Mouse (Mus musculus): ENCODE data around the gene Trim67. TPM values are rescaled to one million over a fixed set of nuclear protein-coding genes. Genes with fewer than 3 reads are reported as not detected.

Gene Trim67
- polyA plus RNA-seq, 1 experiment, result 0.09 TPM

DNA sequence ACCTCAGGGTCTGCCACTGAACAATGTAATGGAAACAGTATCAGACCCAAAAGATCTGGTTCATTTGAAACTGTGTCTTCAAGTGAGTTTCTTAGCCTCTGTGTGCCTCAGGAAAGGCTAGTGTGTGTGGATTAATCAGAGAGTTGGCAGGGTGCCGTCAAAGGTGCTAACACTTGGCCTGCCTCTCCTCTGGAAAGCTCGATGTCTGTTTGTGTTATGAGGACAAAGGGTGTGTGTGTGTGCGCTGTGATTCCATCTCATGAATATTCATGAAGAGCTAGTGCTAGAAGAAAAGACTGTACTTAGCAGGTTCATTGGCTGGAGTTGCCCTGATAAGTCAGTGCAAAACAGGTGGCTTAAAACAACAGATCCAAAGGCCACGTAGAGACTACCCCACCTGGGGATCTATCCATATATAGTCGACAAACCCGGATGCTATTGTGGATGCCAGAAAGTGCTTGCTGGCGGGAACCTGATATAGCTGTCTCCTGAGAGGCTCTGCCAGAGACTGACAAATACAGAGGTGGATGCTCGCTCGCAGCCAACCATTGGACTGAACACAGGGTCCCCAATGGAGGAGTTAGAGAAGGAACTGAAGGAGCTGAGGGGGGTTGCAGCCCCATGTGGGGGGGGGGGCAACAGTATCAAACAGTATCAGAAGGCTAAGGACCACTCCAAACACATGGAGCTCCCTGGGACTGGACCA is 17.9 kb downstream of the Trim67 start:
- Histone ChIP-seq H3K9me3 (peaks cover 12% of the 10 kb centered on the region), H3K4me1 (peaks cover 3% of the 10 kb centered on the region; the same call in 1 of the 2 replicates), H3K27me3 (replicated peaks) (peaks cover 46% of the 10 kb centered on the region), H3K36me3 (replicated peaks; ENCODE audit: low read length) (no peaks in the 10 kb centered on the region), H3K4me3 (replicated peaks) (no peak overlapping the region)
- no peak for TF ChIP-seq FLI1 (IDR thresholded peaks at IDR 0.05; ENCODE audit: low read length)
- TF ChIP-seq GATA1 (IDR thresholded peaks at IDR 0.05; ENCODE audit: borderline replicate concordance, low read length), result no peak

DNA sequence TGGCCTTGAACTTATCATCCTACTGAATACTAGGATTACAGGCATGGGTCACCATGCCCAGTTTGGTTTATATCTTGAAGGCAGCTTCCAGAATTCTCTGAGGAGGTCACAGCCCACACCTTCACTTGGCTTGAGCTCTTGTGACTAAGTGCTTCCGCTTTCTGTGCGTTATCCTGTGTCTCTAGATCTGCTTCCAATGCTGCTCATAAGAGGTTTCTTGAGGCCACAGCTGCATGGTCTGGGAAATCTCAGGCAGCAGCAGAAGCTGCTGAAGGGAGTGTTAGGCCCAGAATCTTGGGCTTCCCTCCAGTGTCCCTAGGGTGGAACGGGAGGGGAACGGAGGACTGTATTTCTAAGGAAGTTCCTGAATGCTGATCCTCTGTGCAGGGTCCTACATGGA is 20.4 kb downstream of the Trim67 start:
- no peak for TF ChIP-seq FLI1 (IDR thresholded peaks at IDR 0.05; ENCODE audit: low read length)
- TF ChIP-seq GATA1 (IDR thresholded peaks at IDR 0.05; ENCODE audit: borderline replicate concordance, low read length), result no peak
- H3K27me3 ChIP-seq (replicated peaks), result peaks cover 50% of the 10 kb centered on the region
- no peak overlapping the region for H3K4me3 ChIP-seq (replicated peaks)
- H3K9me3 ChIP-seq, result peaks cover 36% of the 10 kb centered on the region
- H3K36me3 ChIP-seq (replicated peaks; ENCODE audit: low read length), result no peaks in the 10 kb centered on the region
- H3K4me1 ChIP-seq, result peaks cover 3% of the 10 kb centered on the region; the same call in 1 of the 2 replicates

DNA sequence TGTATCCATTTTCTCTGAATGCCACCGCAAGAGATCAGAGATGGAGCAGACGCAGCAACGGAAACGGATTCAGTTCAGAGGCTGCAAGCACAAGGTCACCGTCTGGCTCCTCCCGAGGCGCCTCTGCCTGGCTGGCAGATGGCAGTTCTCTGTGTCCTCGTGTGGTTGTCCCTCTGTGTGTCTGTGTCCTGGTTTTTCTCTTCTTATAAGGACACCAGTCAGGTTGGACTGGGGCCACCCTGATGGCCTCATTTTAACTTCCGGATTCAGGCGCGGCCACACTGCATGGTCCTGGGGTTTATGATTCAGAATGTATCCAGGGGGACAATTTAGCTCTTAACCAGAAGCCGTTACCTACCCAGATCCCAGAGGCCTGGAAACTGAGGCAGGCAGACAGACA is 23.0 kb downstream of the Trim67 start:
- Histone ChIP-seq H3K4me3 (replicated peaks) (no peak overlapping the region), H3K9me3 (peaks cover 56% of the 10 kb centered on the region), H3K36me3 (replicated peaks; ENCODE audit: low read length) (no peaks in the 10 kb centered on the region), H3K27me3 (replicated peaks) (peaks cover 58% of the 10 kb centered on the region), H3K4me1 (no peaks in the 10 kb centered on the region; the same call in 1 of the 2 replicates)
- TF ChIP-seq GATA1 (IDR thresholded peaks at IDR 0.05; ENCODE audit: borderline replicate concordance, low read length) (no peak), FLI1 (IDR thresholded peaks at IDR 0.05; ENCODE audit: low read length) (no peak)

DNA sequence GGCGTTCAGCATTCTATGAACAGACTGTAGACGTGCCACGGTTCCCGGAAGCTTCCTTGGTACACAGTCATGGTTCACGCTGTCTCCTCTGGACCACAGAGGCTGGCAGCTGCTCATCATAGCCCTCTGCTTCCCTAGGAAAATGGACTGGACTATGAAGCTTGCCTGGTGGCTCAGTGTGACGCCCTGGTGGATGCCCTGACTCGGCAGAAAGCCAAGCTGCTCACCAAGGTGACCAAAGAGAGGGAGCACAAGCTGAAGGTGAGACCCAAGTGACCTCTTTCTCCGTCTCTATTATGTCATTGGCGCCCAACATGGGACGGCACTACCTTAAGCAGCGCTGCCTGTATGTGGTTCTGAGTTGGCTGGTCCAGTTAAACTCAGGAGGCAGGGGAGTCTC is 24.0 kb downstream of the Trim67 start:
- TF ChIP-seq GATA1 (IDR thresholded peaks at IDR 0.05; ENCODE audit: borderline replicate concordance, low read length) (no peak), FLI1 (IDR thresholded peaks at IDR 0.05; ENCODE audit: low read length) (no peak)
- no peaks in the 10 kb centered on the region; the same call in 1 of the 2 replicates for H3K4me1 ChIP-seq

DNA sequence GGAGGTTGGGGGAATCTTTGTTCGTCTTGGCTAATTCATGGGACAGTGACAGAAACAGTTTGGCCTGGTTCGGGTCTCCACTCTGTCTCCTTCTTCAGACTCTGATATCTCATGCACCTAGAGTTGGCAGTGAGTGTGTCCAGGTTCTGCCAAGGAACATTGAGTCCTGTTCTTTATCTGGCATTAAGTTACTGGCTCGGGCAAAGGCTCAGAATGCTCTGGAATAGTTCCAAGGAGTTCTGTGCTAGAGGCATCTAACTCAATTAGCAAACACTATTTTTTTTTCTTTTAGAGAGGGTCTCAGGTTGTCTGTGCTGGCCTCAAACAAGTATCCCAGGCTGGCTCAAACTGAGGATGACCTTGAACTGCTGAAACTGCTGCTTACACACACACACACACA is 24.5 kb downstream of the Trim67 start:
- Histone ChIP-seq H3K4me1 (no peaks in the 10 kb centered on the region; the same call in 1 of the 2 replicates), H3K36me3 (replicated peaks; ENCODE audit: low read length) (no peaks in the 10 kb centered on the region), H3K4me3 (replicated peaks) (no peak overlapping the region), H3K27me3 (replicated peaks) (peaks cover 61% of the 10 kb centered on the region), H3K9me3 (peaks cover 56% of the 10 kb centered on the region)
- TF ChIP-seq GATA1 (IDR thresholded peaks at IDR 0.05; ENCODE audit: borderline replicate concordance, low read length) (no peak), FLI1 (IDR thresholded peaks at IDR 0.05; ENCODE audit: low read length) (no peak)

More for the DNA sequence above, 24.0 kb downstream of the Trim67 start:
- Histone ChIP-seq H3K4me3 (replicated peaks) (no peak overlapping the region), H3K9me3 (peaks cover 56% of the 10 kb centered on the region), H3K36me3 (replicated peaks; ENCODE audit: low read length) (no peaks in the 10 kb centered on the region), H3K27me3 (replicated peaks) (peaks cover 62% of the 10 kb centered on the region)

DNA sequence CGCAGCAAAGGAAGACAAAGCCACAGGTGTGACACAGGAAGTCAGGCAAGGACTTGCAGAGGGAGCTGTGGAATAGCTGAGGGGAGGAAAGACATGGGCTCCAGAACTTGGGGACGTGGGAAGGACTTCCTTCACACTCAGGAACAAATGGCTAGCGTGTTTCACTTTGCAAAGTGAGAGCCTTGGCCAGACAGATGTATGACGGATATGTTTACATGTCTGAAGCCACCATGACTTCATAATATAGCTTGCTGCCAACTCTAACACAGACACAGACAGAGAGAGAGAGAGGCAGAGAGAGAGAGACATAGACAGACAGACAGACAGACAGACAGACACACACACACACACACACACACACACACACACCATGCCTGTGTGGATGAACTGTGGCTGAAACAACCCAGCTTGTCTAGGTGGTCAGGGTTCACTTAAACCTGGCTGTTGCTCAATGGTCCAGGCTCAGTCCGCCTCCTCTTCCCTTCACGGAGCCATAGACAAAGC is 26.8 kb downstream of the Trim67 start:
- no peak overlapping the region for H3K4me3 ChIP-seq (replicated peaks)
- H3K9me3 ChIP-seq, result peaks cover 64% of the 10 kb centered on the region
- no peaks in the 10 kb centered on the region for H3K36me3 ChIP-seq (replicated peaks; ENCODE audit: low read length)
- H3K27me3 ChIP-seq (replicated peaks), result peaks cover 56% of the 10 kb centered on the region
- H3K4me1 ChIP-seq, result peaks cover 7% of the 10 kb centered on the region
- no peak for TF ChIP-seq GATA1 (IDR thresholded peaks at IDR 0.05; ENCODE audit: borderline replicate concordance, low read length)
- TF ChIP-seq FLI1 (IDR thresholded peaks at IDR 0.05; ENCODE audit: low read length), result no peak

DNA sequence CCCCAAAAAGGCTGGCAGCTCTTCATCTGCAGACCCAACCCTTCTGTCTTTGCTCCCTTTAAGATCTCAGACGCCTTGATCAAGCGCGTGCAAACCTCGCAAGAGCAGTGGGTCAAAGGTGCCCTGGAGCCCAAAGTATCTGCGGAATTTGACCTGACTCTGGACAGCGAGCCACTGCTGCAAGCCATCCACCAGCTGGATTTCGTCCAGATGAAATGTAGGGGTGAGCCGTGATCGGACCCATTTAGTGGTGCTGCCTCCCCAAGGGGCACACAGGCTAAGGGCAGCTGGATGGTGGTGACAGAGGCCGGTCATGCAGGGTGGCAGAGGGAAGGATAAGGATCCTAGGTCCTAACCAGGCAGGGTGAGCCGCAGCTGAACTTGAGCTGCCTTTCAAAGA is 27.2 kb downstream of the Trim67 start:
- no peaks in the 10 kb centered on the region for H3K36me3 ChIP-seq (replicated peaks; ENCODE audit: low read length)

DNA sequence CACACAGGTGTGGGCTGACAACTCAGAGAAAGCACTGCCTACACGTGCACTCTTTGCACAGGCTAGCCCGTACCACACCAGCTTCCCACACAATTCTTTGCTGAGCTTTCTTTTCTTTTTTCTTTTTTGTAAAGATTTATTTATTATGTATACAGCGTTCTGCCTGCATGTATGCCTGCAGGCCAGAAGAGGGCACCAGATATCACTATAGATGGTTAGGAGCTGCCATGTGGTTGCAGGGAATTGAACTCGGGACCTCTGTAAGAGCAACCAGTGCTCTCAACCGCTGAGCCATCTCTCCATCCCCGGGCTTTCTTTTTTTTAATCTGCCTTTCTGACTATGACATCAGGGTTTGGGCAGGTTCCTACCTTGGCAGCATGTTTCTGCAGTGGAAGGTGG is 30.6 kb downstream of the Trim67 start:
- Histone ChIP-seq H3K36me3 (replicated peaks; ENCODE audit: low read length) (no peaks in the 10 kb centered on the region), H3K9me3 (peaks cover 30% of the 10 kb centered on the region), H3K4me3 (replicated peaks) (no peak overlapping the region), H3K27me3 (replicated peaks) (peaks cover 71% of the 10 kb centered on the region), H3K4me1 (peaks cover 20% of the 10 kb centered on the region)
- no peak for TF ChIP-seq FLI1 (IDR thresholded peaks at IDR 0.05; ENCODE audit: low read length)
- no peak for TF ChIP-seq GATA1 (IDR thresholded peaks at IDR 0.05; ENCODE audit: borderline replicate concordance, low read length)

More for the DNA sequence above, 27.2 kb downstream of the Trim67 start:
- Histone ChIP-seq H3K27me3 (replicated peaks) (peaks cover 56% of the 10 kb centered on the region), H3K9me3 (peaks cover 61% of the 10 kb centered on the region), H3K4me3 (replicated peaks) (no peak overlapping the region), H3K4me1 (peaks cover 7% of the 10 kb centered on the region)
- TF ChIP-seq FLI1 (IDR thresholded peaks at IDR 0.05; ENCODE audit: low read length) (no peak), GATA1 (IDR thresholded peaks at IDR 0.05; ENCODE audit: borderline replicate concordance, low read length) (no peak)

DNA sequence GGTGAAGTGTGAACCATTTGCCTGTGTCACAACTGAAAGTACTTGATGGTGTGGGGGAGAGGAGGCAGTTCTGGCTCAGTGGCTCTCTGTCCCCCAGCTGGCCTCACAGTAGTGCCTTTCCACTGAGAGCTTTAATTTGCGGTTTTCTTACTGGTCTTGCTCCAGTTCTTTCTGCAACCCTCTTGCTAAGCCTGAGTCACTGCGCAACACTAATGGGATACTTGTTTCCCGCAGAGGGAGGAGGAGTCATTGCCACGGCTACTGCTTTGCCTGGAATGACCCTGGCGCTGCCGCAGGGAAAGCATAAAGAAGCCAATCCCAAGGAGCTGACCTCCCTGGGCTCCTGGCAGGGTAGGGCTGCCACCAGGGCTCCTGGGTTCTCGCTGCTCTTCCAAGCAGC is 33.8 kb downstream of the Trim67 start:
- H3K27me3 ChIP-seq (replicated peaks), result peaks cover 74% of the 10 kb centered on the region
- peaks cover 13% of the 10 kb centered on the region for H3K9me3 ChIP-seq
- peaks cover 35% of the 10 kb centered on the region for H3K4me1 ChIP-seq
- no peaks in the 10 kb centered on the region for H3K36me3 ChIP-seq (replicated peaks; ENCODE audit: low read length)
- H3K4me3 ChIP-seq (replicated peaks), result peak overlapping the region; percentile 67
- TF ChIP-seq FLI1 (IDR thresholded peaks at IDR 0.05; ENCODE audit: low read length), result no peak
- TF ChIP-seq GATA1 (IDR thresholded peaks at IDR 0.05; ENCODE audit: borderline replicate concordance, low read length), result no peak

DNA sequence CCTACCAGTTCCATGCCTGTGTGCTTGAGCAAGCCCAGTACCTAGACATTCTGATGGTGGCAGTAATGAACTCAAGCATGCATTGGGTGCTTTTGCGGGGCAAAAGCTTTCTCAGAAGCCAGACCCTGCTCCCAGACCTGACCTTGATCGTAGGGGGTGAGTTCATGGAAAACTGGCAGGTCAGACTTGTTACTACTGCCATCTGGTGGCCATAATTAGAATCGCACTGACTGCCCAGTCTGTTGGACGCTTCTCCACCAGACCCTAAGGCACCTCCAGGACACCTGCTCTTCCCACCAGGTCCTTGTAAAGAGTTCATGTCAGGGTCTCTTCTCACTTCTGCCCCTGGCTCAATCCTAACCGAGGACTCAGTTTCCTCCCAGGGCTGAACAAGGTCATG is 34.5 kb downstream of the Trim67 start:
- Histone ChIP-seq H3K27me3 (replicated peaks) (peaks cover 75% of the 10 kb centered on the region), H3K4me1 (peaks cover 35% of the 10 kb centered on the region), H3K36me3 (replicated peaks; ENCODE audit: low read length) (no peaks in the 10 kb centered on the region), H3K4me3 (replicated peaks) (peak overlapping the region; percentile 72), H3K9me3 (peaks cover 13% of the 10 kb centered on the region)
- TF ChIP-seq GATA1 (IDR thresholded peaks at IDR 0.05; ENCODE audit: borderline replicate concordance, low read length), result no peak
- TF ChIP-seq FLI1 (IDR thresholded peaks at IDR 0.05; ENCODE audit: low read length), result no peak

Measured in megakaryocyte, embryonic 14.5 days (primary cell).